Mouse (Mus musculus) c-Kit-positive CD71-positive TER-119-positive erythroid progenitor cells, embryonic 14.5 days (primary cell): ENCODE measurements around the gene Frat1.

Experiments
- DNase-seq: peaks from one replicate; pipeline ENCODE4 v3.0.0-alpha.2; 2013; ENCODE audit warnings: low spot score

Frat1 gene

GRCm38 (mm10) chr19:41829381-41830105 is at the start of gene Frat1:
Gene Frat1 (plus strand): TSS chr19:41829970.
- DNase-seq = peak; percentile 87

DNA sequence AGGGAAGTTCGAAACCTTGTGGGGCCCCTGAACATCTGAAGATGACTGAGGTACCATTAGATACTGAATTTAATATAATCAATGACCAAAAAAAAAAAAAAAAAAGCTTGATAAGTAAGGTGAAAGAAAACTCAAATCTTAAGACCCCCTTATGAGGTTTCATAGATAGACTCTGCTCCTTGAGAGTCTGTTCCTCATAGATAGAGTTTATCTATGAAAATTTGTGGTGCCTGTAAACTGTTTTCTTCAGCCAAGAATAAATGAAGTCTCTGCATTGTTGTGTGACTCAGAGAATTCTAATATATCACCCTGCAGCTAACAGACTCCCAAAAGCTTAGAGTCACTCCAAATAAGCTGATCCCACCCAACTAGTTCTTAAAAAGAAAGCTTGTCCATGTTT is 42.9 kb upstream of the Frat1 start:
- DNase-seq = no peak

GRCm38 (mm10) chr19:41789110-41789961 is 40.4 kb upstream of the Frat1 start:
- no peak for DNase-seq

DNA sequence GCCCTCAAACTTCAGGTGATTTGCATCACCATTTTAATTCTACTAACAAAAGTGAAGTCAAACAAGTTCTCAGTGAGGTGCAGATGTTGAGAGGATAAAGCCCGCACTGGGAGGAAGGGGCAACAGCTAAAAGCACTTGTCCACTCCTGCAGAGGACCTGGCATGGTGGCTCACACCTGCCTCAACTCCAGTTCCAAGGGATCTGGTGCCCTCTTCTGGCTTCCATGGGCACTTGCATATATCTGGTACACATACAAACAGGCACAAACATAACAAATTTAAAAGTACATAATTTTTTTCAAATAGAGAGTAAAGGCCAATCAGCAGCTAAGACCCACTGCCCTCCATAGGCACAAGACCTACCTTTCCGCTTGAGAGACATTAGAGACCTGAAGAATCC is 38.4 kb upstream of the Frat1 start:
- DNase-seq = no peak

GRCm38 (mm10) chr19:41792934-41793486 is 36.8 kb upstream of the Frat1 start:
- DNase-seq = no peak

DNA sequence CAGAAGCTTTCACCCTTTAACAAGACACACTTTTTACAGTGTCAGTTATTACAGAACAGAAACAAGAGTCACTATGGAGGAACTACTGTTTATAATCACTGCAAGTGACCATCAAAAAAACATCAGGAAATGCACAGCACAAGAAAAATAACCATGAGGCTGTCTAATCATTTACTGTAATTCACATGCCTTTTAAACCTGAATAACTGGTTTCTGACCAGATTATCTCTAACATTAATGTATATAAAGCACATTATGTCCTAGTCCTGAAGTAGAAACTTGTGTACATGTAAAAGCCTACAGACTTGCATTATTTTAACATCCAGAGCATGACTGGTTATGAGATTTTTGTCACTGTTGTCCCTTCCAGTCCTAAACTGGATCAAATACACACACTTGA is 35.8 kb upstream of the Frat1 start:
- no peak for DNase-seq

GRCm38 (mm10) chr19:41794901-41795300 is 34.9 kb upstream of the Frat1 start:
- no peak for DNase-seq

- DNase-seq = no peak
These were observed 33.5 kb upstream of the Frat1 start for GRCm38 (mm10) chr19:41796148-41796760.

GRCm38 (mm10) chr19:41796789-41797327 is 32.9 kb upstream of the Frat1 start:
- DNase-seq = no peak

- no peak for DNase-seq
These were observed 32.2 kb upstream of the Frat1 start for GRCm38 (mm10) chr19:41797536-41797935.

GRCm38 (mm10) chr19:41800451-41800850 is 29.3 kb upstream of the Frat1 start:
- no peak for DNase-seq

GRCm38 (mm10) chr19:41800986-41801741 is 28.6 kb upstream of the Frat1 start:
- no peak for DNase-seq

DNA sequence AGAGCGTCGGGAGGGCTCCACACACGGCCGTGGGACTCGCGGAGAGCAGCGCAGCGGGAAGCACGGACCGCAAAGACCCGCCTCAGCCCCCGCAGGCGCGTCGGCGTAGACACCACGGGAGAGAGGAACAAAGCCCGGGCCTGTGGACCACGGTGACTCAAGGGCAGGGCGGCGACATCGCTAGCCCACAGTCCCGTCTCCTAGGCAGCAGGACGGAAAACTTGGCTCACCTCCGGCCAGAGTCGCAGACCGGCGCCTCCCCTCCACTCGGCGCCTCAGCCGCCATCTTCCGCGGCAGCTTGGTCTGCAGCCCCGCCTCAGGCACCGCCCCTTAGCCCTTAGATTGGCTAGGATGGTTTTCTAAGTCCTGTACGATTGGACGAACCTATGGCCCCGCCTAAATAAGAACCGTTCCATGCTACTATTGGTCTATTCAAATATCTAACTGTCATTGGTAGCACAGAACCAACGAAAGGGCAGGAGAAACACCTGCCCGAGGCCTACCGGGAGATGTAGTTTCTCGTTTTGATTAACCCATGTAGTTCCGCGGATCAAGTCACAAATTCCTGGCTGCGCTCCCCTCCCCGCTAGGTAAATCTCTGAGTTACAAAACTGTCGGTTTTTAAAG is 27.9 kb upstream of the Frat1 start, which contains the start of gene Arhgap19:
Arhgap19 (minus strand) TSS at position 306 of the 628 bp plus-strand sequence.
- peak; percentile 95 for DNase-seq

DNA sequence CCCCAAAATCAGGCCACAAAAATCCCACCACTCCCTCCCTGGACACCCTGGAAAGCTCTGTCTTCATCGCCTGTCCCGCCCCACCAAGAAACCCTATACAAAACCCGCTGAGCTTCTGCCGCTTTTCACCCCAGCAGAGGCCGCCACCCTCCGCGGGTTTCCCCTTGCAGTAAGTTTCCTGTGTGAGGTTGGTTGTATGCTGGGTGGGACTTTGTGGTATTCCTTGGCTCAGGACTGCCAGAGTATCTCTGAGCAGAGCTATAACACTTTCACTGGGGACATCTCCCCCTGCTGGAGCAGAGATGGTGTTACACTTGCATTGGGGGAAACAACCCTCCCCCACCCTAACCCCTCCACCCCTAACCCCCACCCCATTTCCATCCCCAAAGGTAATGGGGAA is 26.4 kb upstream of the Frat1 start:
- DNase-seq = no peak

- DNase-seq = no peak
These were observed 23.9 kb upstream of the Frat1 start for GRCm38 (mm10) chr19:41805831-41806230.

DNA sequence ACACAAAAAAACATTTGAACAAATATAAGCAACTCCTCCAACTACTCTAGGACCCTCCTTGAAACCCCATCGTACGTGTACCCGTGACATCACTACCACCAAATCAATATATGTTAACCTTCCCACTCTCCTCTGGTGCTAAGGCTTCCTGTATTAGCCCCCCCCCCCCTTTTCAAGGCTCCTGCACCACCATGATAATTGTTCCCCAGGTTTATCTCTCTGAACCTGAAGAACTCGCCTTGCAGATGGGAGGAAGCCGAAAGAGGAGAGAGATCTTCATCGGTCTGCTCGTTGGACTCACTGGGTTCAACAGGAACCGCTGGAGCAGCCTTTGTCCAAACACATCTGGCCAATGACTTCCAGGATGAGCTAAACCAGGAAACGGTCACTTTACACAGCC is 22.3 kb upstream of the Frat1 start:
- DNase-seq = peak; percentile 74

DNA sequence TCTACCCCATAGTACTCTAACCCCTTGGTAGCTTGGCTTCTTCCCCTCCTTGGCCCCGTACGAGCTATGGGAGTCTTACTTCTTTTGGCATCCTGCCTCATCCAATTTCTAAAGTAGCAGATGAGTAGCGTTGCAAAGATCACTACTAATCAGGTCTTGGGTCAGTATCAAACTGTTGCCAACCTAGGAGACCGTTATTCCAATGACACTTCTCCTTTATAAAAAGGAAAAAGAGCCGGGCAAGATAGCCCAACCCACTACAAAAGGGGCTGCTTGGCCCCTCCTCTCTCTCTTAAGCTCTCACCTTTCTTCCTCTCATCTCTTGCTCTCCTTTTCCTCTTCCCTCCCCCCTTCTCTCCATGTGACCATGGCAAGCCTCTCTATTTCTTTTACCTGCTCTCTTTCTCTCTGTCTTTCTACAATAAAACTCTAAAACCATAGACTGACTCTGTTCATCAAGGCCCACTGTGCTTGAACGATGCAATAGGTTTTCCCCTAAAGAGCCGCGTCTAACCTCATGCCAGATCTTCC is 21.6 kb upstream of the Frat1 start:
- DNase-seq = no peak

GRCm38 (mm10) chr19:41810074-41810473 is 19.7 kb upstream of the Frat1 start:
- no peak for DNase-seq

GRCm38 (mm10) chr19:41812525-41812924 is 17.2 kb upstream of the Frat1 start:
- no peak for DNase-seq

- no peak for DNase-seq
These were observed 16.4 kb upstream of the Frat1 start for GRCm38 (mm10) chr19:41813374-41813773.

DNA sequence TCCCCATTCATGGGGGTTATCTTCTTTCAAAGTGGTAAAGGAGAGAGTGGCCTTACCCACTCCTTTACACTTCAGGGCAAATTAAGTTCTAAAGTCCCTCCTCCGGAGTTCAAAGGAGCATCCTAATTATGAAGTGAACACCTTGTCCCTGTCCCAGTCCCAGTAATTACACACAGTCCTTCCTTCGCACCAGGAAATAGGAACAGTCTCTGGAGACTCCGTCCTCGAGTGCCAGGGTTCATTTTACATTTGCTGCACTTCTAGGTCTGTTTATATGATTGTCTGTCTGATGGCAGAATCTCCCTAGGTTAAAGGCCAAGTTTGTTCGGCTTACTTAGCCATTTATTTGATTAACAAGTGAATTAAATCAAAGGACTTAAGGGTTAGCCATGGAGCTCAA is 13.4 kb upstream of the Frat1 start:
- no peak for DNase-seq
